Mouse (Mus musculus) megakaryocyte, embryonic 14.5 days (primary cell): ENCODE results near the gene Fam171a1. TPM values are rescaled to one million over a fixed set of nuclear protein-coding genes. Genes with fewer than 3 reads are reported as not detected.
A peak's percentile ranks its signal among the peaks of the same experiment; 100 is the strongest.

Experiments
- H3K27me3 ChIP-seq: replicated peaks from 2 replicates; pipeline ENCODE3; 2012; ENCODE audit warnings: inconsistent platforms
- H3K36me3 ChIP-seq: replicated peaks from 2 replicates; pipeline ENCODE3; 2012; ENCODE audit warnings: low read length, inconsistent platforms, mixed read lengths
- H3K4me1 ChIP-seq: 2 replicates; pipeline ENCODE4 v1.6.1; 2012; ENCODE audit warnings: inconsistent platforms
- H3K4me3 ChIP-seq: replicated peaks from 2 replicates; pipeline ENCODE3; 2012; ENCODE audit warnings: moderate library complexity, mild to moderate bottlenecking, inconsistent platforms
- H3K9me3 ChIP-seq: 2 replicates; pipeline ENCODE4 v1.6.1; 2012; ENCODE audit warnings: inconsistent platforms
- FLI1 ChIP-seq: IDR thresholded peaks from 2 replicates; pipeline ENCODE4 v1.6.1; 2012; ENCODE audit warnings: low read length, inconsistent platforms, mixed read lengths
- GATA1 ChIP-seq: IDR thresholded peaks from 3 replicates; pipeline ENCODE4 v1.6.1; 2012; ENCODE audit warnings: mixed read lengths, low read length, inconsistent platforms, borderline replicate concordance
- polyA plus RNA-seq: library from polyadenylated mRNA; stranded (reverse); fragments of >175 nt; gene quantifications from 2 replicates; pipeline ENCODE4 v1.2.3, GENCODE M21; 2012; ENCODE audit warnings: low replicate concordance; ENCODE audit not compliant: insufficient read depth

Gene Fam171a1
- polyA plus RNA-seq, 1 experiment = 2.1 TPM

DNA sequence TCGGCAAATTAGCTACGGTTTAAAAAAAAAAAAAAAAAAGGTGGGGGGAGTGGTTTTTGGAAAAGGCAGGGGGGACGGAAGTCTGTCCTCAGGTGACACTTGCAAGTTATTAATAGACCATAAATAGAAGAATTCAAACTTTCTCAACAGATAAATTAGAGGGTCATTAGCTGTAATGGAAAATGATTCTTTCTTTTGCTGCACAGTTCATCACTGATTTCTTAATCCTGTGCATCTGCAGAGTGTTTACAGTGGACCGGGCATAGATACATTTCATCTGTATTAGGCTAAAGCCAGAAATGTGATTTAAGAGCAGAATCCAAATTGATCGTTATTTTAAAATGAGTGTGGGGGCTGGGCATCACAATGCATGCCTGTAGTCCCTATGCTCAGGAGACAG lies 36.3 kb downstream of the Fam171a1 start:
- TF ChIP-seq GATA1 (no peak), FLI1 (no peak)
- H3K4me3 ChIP-seq = no peak overlapping the region
- H3K36me3 ChIP-seq = no peaks in the 10 kb centered on the region
- no peaks in the 10 kb centered on the region for H3K27me3 ChIP-seq
- no peaks in the 10 kb centered on the region for H3K9me3 ChIP-seq
- no peaks in the 10 kb centered on the region; the same call in 1 of the 2 replicates for H3K4me1 ChIP-seq

GRCm38 (mm10) chr2:3151336-3151735 lies 37.3 kb downstream of the Fam171a1 start:
- H3K9me3 ChIP-seq = no peaks in the 10 kb centered on the region
- no peaks in the 10 kb centered on the region for H3K36me3 ChIP-seq
- H3K4me1 ChIP-seq = no peaks in the 10 kb centered on the region; the same call in 1 of the 2 replicates
- TF ChIP-seq FLI1 (no peak), GATA1 (no peak)
- H3K4me3 ChIP-seq = no peak overlapping the region
- no peaks in the 10 kb centered on the region for H3K27me3 ChIP-seq

- no peaks in the 10 kb centered on the region for H3K36me3 ChIP-seq
- peaks cover 3% of the 10 kb centered on the region for H3K27me3 ChIP-seq
- TF ChIP-seq FLI1 (no peak), GATA1 (no peak)
- H3K9me3 ChIP-seq = no peaks in the 10 kb centered on the region
- H3K4me1 ChIP-seq = peaks cover 27% of the 10 kb centered on the region
- no peak overlapping the region for H3K4me3 ChIP-seq
These were observed 40.2 kb downstream of the Fam171a1 start for GRCm38 (mm10) chr2:3154091-3154665.

GRCm38 (mm10) chr2:3154986-3155385 lies 41.0 kb downstream of the Fam171a1 start:
- Histone ChIP-seq H3K9me3 (no peaks in the 10 kb centered on the region), H3K4me3 (no peak overlapping the region), H3K4me1 (peaks cover 34% of the 10 kb centered on the region), H3K27me3 (peaks cover 5% of the 10 kb centered on the region), H3K36me3 (no peaks in the 10 kb centered on the region)
- TF ChIP-seq FLI1 = no peak
- no peak for TF ChIP-seq GATA1

GRCm38 (mm10) chr2:3157030-3157429 lies 43.0 kb downstream of the Fam171a1 start:
- TF ChIP-seq GATA1 (no peak), FLI1 (no peak)
- Histone ChIP-seq H3K27me3 (peaks cover 5% of the 10 kb centered on the region), H3K4me1 (peaks cover 51% of the 10 kb centered on the region), H3K36me3 (no peaks in the 10 kb centered on the region), H3K4me3 (no peak overlapping the region), H3K9me3 (no peaks in the 10 kb centered on the region)

- TF ChIP-seq GATA1 (no peak), FLI1 (no peak)
- Histone ChIP-seq H3K4me3 (no peak overlapping the region), H3K27me3 (peaks cover 5% of the 10 kb centered on the region), H3K36me3 (no peaks in the 10 kb centered on the region), H3K9me3 (no peaks in the 10 kb centered on the region), H3K4me1 (peaks cover 59% of the 10 kb centered on the region)
These were observed 43.8 kb downstream of the Fam171a1 start for GRCm38 (mm10) chr2:3157661-3158344.

GRCm38 (mm10) chr2:3158682-3159412 lies 44.8 kb downstream of the Fam171a1 start:
- Histone ChIP-seq H3K36me3 (no peaks in the 10 kb centered on the region), H3K9me3 (no peaks in the 10 kb centered on the region), H3K4me3 (peak overlapping the region; percentile 35), H3K27me3 (peaks cover 5% of the 10 kb centered on the region), H3K4me1 (peaks cover 70% of the 10 kb centered on the region)
- TF ChIP-seq FLI1 = no peak
- no peak for TF ChIP-seq GATA1

DNA sequence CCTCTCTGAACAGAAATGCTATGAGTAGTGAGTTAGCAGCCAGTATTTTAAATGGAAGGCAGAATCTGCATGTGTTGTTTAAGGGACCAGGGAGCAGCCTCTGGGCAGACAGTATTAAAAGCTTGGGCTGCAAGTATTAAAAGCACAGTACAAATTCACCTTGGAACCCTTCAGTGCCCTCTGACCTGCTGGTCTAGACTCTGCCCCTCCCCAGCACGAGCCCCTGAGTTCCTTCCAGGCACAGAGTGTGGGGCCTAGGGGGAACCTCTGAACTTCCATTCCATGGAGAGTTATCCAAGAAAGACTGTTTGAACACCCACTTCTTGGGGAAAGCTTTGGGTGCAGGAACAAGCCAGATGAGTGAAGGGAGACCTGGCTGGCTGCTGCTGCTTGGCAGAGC lies 47.6 kb downstream of the Fam171a1 start:
- H3K4me3 ChIP-seq = no peak overlapping the region
- peaks cover 9% of the 10 kb centered on the region for H3K27me3 ChIP-seq
- H3K9me3 ChIP-seq = no peaks in the 10 kb centered on the region
- no peaks in the 10 kb centered on the region for H3K36me3 ChIP-seq
- peaks cover 82% of the 10 kb centered on the region for H3K4me1 ChIP-seq
- no peak for TF ChIP-seq FLI1
- no peak for TF ChIP-seq GATA1

GRCm38 (mm10) chr2:3163501-3164076 lies 49.6 kb downstream of the Fam171a1 start:
- Histone ChIP-seq H3K4me3 (peak overlapping the region; percentile 79), H3K36me3 (no peaks in the 10 kb centered on the region), H3K27me3 (peaks cover 11% of the 10 kb centered on the region), H3K4me1 (peaks cover 62% of the 10 kb centered on the region), H3K9me3 (no peaks in the 10 kb centered on the region)
- no peak for TF ChIP-seq GATA1
- TF ChIP-seq FLI1 = no peak
